Mouse (Mus musculus): ENCODE measurements around the gene Cpn2.

Gene Cpn2

DNA sequence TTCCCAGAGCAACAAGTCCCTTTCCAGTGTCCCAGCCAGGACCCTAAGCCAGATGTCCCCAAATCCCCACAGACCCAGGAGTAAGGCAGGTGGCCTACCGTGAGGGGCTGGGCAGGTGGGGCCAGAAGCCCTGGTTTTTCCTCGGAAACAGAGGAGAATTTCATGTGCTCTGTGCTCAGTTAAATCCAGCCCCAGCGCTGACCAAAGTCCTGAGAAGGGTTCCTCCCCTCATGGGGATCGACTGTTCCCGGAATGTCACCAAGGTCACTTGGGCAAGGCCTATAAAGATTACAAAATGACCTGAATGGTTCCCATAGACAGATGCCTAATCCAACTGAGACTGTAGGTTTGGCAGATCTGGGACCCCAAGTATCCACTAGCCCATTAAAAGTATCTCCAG is at the start of gene Cpn2:
Cpn2 (minus strand) TSS at position 141 of the 400 bp plus-strand sequence.
- no peak for DNase-seq

DNA sequence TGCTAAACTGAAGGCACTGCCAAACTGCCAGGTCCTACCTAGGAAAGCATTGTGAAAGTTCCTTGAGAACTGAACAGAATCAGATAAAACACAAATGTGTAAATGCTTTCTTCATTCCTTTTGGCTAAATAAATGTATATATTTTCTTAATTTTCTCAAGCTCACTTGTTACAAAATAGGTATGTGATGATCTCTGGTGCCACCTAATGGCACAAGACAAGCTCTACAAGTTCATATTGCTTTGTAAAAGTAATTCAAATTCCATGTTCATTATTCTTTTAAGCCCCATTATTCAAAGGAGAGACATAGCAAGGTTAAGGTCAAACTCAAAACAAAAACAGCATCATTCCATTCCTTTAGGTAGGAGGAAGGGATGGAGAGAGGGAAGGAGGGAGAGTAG is 46.9 kb upstream of the Cpn2 start:
- DNase-seq, result no peak

DNA sequence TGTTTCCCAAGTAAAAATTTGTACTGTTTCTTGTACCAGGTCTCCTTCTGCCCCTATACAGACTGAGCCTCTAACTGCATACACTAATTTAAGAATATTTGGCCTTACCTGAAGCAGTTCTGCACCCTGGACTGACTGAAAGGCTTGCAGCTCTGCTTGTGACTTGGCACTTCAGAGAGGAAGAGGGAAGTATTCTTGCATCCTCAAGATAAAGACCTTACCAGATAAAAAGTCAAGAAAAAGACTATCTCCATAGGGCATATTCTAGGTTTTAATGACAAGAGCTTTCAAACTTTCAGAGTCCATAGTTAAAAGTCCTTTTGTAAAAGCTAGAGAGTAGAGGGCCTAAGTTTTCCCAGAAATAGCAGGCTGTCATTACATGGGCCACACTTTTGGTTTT is 43.3 kb upstream of the Cpn2 start, which contains the start of gene Gp5:
Gp5 (minus strand) TSS at position 133 of the 400 bp plus-strand sequence.
- DNase-seq, result no peak

DNA sequence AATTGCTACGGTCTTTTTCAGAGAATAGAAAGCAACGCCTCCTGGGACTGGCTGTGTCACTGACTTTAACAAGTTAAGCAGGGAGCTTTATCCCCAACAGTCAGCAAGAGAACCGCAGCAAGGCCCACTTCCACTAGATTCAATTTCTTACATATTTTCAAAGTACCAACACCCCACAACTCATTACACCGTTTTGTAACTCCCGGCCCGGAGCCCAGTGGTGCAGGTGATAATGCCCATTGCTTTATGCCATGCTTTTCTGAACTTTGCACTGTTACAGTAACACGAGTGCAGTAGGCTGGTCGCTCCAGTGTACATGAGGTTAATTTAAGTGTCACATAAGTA is 42.8 kb upstream of the Cpn2 start:
- DNase-seq, result no peak

DNA sequence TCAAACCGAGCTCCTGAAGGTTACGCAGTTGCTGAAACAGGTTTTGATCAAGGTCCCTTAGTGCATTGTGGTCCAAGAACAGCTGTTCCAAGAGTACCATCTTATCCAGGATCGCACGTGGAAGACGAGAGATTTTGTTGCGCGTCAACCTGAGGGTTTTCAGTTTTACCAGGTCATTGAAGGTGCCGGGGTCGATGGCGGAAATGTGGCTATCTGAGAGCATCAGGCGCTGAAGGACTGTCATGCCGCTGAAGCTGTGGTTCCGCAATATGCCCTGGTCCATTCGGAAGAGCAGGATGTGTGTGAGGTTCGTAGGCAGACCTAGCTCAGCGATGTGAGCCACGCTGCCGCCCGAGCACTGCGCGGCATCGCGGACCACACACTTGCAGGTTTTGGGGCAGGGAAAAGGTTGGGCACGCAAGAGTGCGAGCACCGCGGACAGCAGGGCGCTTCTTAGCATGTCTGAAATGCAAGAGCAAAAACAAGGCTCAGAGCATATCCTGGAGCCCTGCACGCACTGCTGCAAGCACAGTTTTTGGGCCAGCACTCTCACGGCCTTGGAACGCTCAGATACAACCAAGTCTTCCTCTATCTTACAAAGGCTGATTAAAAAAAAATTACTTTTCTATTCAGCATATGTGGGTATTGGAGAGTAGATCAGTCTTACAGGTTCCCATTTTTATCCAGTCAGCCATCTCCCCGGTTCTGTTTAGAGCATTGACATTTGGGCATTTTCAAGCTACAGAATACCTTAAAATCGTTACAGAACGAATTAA is 42.3 kb upstream of the Cpn2 start:
- peak; percentile 30 to 38 for DNase-seq

DNA sequence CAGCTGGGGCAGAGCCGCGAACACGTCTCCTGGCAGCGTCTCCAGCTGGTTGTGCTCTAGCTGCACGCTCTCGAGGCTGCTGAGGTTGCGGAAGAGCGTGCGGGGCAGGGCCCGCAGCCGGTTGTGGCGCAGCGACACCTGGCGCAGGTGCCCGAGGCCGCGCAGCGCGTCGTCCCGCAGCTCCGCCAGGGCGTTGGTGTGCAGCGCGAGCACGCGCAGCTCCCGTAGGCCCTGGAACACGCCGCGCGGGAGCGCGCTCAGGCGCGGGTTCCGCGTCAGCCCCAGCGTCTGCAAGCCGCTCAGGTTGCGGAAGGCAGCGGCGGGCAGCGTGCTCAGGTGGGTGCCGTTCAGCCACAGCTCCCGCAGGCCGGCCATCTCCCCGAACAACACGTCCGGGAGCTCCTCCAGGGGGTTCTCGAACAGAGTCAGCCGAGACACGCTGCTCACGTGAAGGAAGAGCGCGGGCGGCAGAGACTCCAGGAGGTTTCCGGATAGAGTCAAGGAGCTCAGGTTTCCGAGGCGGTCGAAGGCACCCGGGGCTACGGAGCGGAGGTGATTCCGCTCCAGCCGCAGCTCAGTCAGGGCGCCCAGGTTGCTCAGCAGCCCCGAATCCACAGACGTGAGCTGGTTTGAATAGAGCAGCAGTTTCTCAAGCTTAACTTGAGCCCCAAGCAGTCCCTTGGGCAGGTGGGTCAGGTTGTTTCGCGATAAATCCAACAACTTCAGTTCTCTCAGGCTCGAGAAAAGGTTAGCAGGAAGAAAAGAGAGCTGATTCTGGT is 41.5 kb upstream of the Cpn2 start:
- peak; percentile 45 to 55 for DNase-seq

DNA sequence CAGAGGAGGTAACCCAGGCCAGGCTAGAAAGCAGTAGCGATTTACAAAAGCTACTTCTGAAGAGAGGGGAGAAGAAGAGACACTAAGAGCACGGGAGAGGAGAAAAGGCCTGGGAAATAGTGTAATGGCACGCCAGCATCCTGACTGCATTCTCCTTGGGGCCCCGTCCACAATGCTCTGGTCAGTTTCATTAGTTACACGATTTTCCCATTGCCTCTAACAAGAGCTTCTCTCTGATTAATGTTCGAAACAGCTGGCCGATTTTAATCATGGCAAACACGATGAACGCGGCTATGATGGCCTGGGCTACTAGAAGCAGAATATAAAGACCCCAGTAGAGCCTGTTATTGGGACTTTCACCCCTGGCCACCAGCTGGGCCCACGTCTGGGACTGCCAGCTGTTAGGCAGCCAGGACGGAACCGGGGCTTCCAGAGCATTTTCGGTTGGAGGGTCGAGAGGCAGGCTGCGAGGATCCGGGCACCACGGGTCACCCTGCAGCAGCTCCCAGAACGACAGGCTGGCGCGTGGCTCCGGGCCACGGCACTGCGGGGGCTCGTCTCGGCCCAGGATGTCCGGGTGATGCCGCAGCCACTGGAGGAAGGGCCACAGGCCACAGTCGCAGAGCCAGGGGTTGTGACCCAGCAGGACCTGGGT is 40.8 kb upstream of the Cpn2 start:
- DNase-seq, result no peak

DNA sequence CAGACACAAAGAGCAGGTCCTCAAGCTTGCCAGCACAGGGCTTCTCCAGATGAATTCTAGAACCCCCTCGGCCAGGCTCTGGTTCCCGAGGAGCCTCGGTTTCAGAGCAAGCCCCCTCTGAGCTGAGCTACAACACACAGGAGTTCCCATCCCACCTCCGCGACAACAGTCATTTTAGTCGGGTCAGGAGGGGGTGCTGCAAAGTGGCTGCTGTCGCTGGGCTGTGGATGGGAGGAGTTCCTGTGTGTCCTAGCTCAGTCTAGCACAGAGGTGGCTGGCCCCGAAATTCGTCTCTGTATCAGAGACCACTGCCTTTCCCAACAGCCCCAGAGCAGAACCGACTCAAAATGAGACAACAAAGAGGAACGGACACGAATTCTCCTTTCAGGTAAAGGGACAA is 40.0 kb upstream of the Cpn2 start:
- DNase-seq, result no peak

DNA sequence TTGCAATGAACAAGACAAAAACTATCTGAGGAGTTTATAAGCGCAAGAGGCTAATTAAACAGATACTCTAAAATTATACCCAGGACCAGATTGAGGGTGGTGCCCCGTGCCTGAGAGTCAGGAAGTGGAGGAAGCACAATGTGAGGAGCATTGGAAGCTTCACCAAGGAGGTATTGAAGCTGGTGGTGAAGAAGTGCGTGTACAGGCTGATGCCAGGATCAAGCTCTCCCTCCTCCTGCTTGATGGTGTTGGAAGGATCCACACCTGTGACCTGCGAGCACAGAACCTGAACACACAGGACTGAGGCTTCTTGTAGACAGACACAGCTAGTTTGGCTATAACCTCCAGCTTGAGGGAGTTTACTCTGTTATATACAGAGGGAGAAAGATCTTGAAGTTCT is 38.8 kb upstream of the Cpn2 start:
- no peak for DNase-seq

DNA sequence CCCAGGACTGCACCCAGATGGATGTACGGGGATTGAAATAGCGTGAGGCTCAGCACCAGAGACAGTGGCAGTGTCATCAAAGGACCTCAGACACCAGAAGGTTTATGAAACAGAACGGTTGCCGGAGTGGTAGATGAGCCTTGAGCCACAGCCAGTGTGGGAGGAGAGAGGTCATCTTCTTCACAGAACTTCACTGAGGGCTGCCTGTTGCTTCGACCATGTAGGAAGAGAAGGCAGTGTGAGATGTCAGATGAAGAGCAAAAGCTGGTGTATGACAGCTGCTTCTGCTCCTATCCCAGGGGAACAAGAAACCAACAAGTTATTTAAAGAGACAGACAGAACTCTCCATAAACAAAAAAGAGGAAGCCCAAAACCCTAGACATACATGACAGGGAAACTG is 36.9 kb upstream of the Cpn2 start:
- DNase-seq, result no peak

DNA sequence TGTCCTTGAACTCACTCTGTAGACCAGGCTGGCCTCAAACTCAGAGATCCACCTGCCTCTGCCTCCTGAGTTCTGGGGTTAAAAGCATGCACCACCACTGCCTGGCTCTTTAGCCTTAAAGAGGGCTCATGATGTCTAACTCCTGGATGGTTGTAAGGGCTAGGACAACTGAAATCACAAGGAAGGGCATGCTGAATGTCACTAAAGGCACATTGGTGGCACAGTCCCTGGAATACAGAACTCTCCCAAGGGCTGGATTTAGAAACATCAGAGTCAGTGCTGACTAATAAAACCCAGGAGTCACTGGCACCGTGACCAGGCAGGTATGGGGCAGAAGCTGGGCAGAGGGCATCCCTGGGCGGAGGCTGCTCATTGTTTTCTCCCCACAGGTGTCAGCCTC is 36.1 kb upstream of the Cpn2 start:
- DNase-seq, result no peak

DNA sequence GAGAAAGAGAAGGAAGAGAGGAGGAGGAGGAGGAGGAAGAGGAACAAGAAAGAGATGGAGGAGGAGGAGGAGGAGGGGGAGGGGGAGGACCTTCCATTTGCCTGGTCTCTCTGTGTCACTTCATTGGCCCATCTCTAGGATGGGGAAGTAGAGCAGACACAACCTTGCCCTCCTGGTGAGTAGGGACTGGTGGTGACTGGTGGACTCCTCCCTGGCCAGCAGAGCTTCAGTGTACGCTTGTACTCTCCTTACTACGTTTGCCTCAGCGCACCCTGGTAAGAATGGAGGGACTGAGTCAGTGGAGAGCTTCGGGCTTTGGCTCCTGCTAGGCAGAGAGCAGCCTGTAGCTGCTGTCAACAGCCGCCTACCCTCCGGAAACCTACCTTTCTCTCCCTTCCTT is 35.4 kb upstream of the Cpn2 start:
- no peak for DNase-seq

DNA sequence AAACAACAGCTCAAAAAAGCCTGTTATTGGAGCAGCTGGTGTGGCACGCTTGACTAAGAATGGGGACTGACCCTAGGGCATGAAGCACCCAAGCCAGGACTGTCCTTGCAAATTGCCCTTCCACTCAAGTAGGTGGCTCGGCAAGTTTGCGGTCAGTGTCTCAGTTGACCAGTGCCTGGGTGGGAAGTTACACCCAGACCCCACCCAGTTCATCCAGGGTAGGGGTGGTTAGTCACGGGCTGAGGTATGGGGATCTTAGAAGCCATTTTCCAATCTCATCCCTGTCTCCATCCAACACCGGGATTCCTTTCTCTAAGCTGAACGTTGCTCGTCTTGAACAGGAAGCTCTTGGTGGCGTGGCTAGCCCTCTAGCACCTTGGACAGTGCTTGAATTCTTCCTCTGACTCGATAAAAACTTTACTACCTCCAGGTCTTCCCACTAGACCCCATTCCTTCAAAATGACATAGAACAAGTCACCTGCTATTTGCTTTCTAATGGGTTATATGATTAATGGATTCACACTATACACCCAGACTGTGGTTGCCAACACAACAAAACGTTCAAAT is 32.5 kb upstream of the Cpn2 start:
- no peak for DNase-seq

DNA sequence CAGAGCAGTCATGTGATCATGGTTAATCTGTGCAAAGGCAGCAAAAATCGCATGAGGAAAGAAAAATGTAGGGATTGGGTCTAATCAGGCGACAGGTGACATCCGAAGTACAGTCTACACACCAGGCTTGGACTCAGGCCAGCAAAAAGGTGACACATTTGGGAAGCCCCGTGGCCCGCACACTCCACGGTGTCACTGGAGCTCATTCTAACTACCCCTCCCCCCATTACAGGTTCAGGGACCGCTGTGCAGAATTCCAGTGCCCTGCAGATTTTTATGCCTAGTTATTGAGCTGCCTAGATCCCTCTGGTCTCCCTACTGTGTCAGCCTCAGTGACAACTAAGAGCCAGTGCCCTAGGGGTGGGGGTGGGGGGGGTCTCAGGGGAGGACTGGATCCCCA is 30.2 kb upstream of the Cpn2 start:
- no peak for DNase-seq

DNA sequence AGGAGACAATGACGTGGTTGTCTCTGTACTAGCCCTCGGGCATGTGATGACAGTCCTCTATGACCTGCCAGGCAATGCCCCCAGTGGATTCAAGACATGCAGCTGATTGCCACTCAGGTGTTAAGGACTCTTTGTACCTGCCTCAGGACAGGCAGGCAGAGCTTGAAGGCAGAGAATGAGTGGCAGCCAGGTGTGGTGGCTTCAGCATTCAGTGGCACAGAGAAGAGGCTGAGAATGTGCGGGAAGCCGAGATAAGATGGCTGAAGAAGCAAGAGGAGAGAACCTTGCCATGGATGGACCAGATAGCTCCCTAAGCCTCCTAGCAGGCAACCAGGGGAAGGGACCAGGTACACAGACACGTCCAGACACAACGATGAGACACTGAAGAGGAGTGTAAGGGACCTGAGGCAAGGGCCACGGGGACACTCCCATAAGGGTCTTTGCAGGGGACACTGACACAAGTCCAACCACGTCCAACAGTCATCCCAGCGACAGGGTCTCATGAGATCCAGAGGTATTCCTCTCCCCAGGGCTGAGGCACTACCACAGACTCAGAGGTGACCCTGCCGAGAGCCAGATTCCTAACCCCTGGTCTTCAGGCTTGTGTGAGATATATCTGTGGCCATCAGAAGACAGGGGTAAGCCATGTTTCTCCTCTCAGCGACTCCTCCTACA is 29.4 kb upstream of the Cpn2 start:
- no peak for DNase-seq

DNA sequence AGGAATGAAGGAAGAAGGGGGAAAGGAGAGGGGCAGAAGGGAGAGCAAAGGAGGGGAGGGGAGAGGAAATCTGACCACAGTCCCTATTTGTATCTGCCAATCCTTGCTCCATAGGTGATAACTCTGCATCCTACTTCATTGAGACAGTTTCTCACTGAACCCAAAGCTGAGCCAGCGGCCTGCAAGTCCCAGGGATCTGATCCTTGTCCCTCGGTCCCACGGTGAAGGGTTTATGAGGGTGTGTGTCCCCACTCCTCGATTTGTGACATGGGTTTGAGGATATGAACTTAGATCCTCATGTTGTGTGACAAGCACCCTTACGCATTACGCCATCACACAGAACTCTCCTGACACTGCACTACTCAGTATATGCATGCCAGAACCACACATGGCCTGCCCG is 27.8 kb upstream of the Cpn2 start:
- DNase-seq, result no peak

DNA sequence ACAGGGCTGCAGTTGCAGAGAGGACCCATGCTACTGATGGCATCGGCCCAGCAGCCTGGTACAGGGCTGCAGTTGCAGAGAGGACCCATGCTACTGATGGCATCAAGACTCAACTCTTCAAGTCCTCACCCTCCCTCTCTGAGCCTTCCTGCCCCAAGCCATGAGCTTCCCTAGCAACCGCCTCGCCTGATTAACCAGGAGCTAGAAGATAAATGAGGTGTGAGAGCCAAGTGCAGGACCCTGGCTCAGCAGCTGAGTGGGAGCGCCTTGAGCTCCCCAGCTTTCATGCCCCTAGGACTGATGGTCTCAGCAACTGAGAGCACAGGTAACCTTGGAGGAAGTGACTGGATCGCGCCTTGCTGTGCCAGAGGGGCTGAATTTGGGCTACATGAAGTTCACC is 23.1 kb upstream of the Cpn2 start:
- DNase-seq, result no peak

DNA sequence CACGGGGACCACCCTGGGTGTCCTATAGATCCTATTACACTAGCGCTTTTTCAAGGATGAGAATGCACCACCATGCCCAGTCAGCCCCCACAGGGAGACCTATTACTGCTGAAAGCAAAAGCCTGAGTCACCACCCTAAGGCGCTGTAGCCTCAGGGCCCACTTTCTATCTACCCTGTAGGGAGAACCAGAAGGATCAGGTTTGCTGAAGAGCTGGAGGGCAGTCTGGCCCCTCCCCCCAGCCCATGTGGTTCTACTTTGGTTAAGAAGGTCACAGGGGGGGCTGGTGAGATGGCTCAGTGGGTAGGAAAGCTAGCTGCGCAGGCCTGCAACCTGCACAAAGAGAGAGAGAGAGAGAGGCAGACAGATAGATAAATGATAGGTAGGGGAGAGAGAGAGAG is 18.4 kb upstream of the Cpn2 start:
- no peak for DNase-seq

DNA sequence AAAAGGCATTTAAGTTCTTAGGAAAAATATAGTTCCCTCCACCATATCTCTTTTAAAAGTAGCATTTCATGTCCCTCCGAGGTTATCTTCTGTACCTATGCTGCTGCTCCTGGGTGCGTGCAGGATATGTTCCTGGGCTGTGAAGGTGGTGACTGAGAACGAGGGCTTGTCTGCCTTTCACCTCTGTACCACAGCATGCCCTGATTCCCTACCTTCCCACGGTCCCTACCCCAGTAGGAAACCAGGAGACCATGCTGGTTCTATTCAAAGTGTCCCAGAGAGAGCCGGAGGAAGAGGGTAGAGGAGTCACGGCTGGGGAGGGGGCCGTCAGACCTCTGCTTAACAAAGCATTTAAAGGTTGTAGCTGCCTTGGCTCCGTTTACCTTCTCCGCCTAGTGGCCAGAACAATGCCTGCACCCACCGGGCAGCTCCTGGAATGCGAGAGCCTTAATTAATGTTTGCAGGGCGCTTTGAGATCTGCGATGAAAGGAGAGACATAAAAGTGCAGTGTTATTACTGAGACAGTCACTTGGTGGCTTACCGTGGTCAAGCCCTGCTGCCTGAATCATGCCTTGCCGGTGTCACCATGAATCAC is 16.5 kb upstream of the Cpn2 start:
- peak; percentile 53 to 57 for DNase-seq

DNA sequence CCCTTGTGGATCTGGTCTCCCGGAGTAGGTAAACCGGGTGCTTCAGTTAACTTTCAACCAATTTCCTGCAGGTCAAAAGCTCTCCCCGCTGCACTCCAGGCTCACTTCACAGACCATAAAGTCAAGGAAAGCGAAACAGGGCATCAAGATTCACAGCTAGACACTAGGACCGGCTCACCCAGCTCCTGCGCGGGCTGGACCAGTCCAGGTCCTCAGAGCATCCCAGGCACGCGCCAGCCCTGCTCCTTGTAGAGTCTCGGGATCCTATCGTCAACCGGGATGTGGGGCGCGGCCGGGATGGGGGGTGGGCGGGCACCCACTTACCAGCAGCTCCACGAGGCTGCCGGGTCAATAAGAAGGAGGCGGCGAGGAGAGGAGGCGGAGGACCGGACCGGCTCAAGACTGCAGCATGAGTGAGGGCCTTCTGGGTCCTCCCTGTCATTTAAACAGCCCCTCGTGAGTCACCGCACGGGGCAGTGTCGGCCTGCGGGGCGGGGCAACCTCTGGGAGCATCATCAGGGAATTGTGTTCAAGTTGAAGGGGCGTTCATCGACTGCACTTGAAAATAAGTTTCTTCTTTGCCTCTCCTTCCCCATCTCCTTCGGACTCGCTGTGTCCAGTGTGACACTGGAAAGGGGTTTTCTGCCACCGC is 15.7 kb upstream of the Cpn2 start, which contains the start of gene Lrrc15:
Lrrc15 (minus strand) TSS at position 413 of the 652 bp plus-strand sequence.
- DNase-seq, result peak; percentile 27 to 30

DNA sequence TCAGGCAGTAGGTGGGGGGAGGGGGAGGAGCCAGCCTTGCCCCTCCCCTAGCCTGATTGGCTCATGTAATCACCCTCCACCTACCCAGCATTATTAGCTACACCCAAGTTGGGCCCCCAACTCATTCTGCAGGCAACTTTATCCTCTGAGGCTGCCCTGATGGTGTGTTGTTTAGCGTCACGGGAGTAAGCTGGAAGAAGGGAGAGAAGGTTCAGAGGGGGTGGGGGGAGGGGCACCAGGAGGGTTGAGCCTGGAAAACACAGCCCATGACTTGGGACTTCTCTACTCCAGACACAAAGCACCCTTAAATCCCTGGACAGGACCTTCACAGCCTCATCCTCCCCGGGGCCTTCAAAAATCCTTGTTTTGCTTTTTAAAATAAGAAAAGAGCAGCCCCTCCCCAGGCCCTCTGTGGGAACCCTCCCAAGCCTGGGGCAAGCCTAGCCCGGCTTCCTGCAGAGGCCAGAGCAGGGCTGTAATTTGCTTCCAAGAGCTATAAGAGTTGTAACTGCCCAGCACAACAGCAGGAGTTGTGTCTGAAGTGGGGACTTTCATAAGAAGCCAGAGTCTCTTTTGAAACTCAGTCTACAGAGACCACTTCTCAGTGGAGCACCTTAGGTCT is 13.5 kb upstream of the Cpn2 start:
- no peak for DNase-seq

DNA sequence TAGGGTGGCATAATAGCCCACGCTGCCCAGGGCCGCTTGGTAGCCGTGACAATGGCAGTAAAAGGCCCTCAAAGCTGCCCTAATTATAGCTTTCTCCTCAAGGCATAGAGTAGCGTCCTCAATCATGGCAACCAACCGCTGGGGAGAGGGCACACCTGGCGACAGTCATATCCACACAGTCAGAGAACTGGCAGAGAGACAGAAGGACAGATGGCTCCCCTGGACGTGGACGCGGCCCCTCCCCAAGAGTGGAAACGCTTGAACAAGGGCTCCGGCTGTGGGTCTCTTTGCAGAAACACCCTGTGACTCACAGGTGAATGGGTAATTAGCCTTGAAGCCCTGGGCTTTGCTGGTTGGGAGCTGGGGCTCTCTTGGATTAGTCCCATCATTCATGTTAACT is 11.1 kb upstream of the Cpn2 start:
- DNase-seq, result no peak

Data from B cell, adult 2 months (primary cell).